Mouse (Mus musculus) liver, embryonic 14.5 days (tissue): ENCODE results near the gene Cactin. TPM values are rescaled to one million over a fixed set of nuclear protein-coding genes. Genes with fewer than 3 reads are reported as not detected.
A peak's percentile ranks its signal among the peaks of the same experiment; 100 is the strongest.

Source experiments
- ATAC-seq: fragments of 200-750 bp; cut with Nextera tagmentation; 2 replicates; pipeline ENCODE4 v1.8.0; 2017; ENCODE audit warnings: moderate number of reproducible peaks, mild to moderate bottlenecking, moderate library complexity; ENCODE audit not compliant: insufficient read depth
- DNase-seq, 3 experiments: peaks; one replicate each; pipeline ENCODE4 v3.0.0-alpha.2; 2012 to 2013; ENCODE audit warnings: low read depth in 3 of 3, low spot score in 3 of 3
- H3K27ac ChIP-seq: fragments of 300-500 bp; sonication (generic); 2 replicates; pipeline ENCODE4 v1.5.1; 2014; ENCODE audit warnings: moderate library complexity, mild to moderate bottlenecking, control low read depth, inconsistent platforms
- H3K27me3 ChIP-seq: fragments of 300-500 bp; sonication (generic); 2 replicates; pipeline ENCODE4 v1.6.1; 2014; ENCODE audit warnings: mild to moderate bottlenecking, low read length, moderate library complexity; ENCODE audit not compliant: control insufficient read depth, insufficient read depth
- H3K36me3 ChIP-seq: fragments of 300-500 bp; sonication (generic); replicated peaks from 2 replicates; pipeline ENCODE4 v1.6.1; 2014; ENCODE audit warnings: low read depth; ENCODE audit not compliant: control insufficient read depth, insufficient read depth
- H3K4me1 ChIP-seq, 2 experiments: fragments of 200-500 bp in 1 of 2; fragments of 300-500 bp in 1 of 2; sonication (generic) in 1 of 2; replicated peaks; 2 replicates each; pipeline ENCODE4 v1.6.1; 2012 to 2014; ENCODE audit warnings: antibody characterized with exemption in 1 of 2, inconsistent platforms in 1 of 2, low read length in 1 of 2; ENCODE audit not compliant: control insufficient read depth in 2 of 2, insufficient read depth in 2 of 2
- H3K4me2 ChIP-seq: fragments of 300-500 bp; sonication (generic); 2 replicates; pipeline ENCODE4 v1.6.1; 2014; ENCODE audit warnings: low read depth, mild to moderate bottlenecking, control low read depth, moderate library complexity
- H3K4me3 ChIP-seq, 2 experiments: fragments of 200-500 bp in 1 of 2; fragments of 300-500 bp in 1 of 2; sonication (generic) in 1 of 2; 2 replicates each; pipeline ENCODE4 v1.5.1; 2012 to 2014; ENCODE audit warnings: low read depth in 2 of 2, low read length in 2 of 2, mild to moderate bottlenecking in 2 of 2, control low read depth in 1 of 2, inconsistent platforms in 1 of 2, moderate library complexity in 1 of 2; ENCODE audit not compliant: insufficient read depth in 1 of 2
- H3K9ac ChIP-seq: fragments of 300-500 bp; sonication (generic); replicated peaks from 2 replicates; pipeline ENCODE4 v1.6.1; 2014; ENCODE audit warnings: mild to moderate bottlenecking, control low read depth, moderate library complexity
- H3K9me3 ChIP-seq: fragments of 300-500 bp; sonication (generic); 2 replicates; pipeline ENCODE4 v1.6.1; 2016; ENCODE audit warnings: low read length, mixed read lengths; ENCODE audit not compliant: control insufficient read depth
- CTCF ChIP-seq: IDR thresholded peaks from 2 replicates; pipeline ENCODE4 v1.5.1; 2016; ENCODE audit warnings: antibody characterized with exemption, low read depth, control low read depth
- EP300 ChIP-seq: IDR thresholded peaks from 2 replicates; pipeline ENCODE4 v1.6.1; 2016; ENCODE audit warnings: antibody characterized with exemption, low read depth
- WGBS: fragments of 180-500 bp; shearing (Covaris S2); extraction: QIAGEN DNeasy Blood & Tissue Kit; methylation state at CpG from one replicate; pipeline ENCODE4 v1.1.7; 2014; ENCODE audit not compliant: insufficient replicate concordance; 5-methylcytosine and 5-hydroxymethylcytosine counted together
- polyA plus RNA-seq, 2 experiments: library from polyadenylated mRNA; depleted of rRNA in 1 of 2; stranded (reverse) in 1 of 2; unstranded in 1 of 2; fragments of >200 nt; fragmentation: Nextera tagmentation in 1 of 2; extraction: Ambion mirVana in 1 of 2; gene quantifications; 2 replicates each; pipeline versions ENCODE4 v1.2.1 to v1.2.3; 2012 to 2014

Gene Cactin
- polyA plus RNA-seq, 2 experiments: 12.1 to 24.3 TPM

GRCm38 (mm10) chr10:81297845-81298244 is 23.1 kb upstream of the Cactin start:
- H3K9ac ChIP-seq: no peak overlapping the region

GRCm38 (mm10) chr10:81298369-81299100 is 22.4 kb upstream of the Cactin start:
- Histone ChIP-seq H3K4me1 (peaks cover 25 to 58% of the 10 kb centered on the region in 2 experiments), H3K4me3 (no peak overlapping the region), H3K9ac (no peak overlapping the region), H3K9me3 (no peaks in the 10 kb centered on the region), H3K27me3 (no peaks in the 10 kb centered on the region), H3K27ac (no peak overlapping the region; the same call in none of the 2 replicates), H3K36me3 (no peaks in the 10 kb centered on the region), H3K4me2 (no peak overlapping the region)
- no peak for ATAC-seq
- WGBS: 63% methylated on average over 17 of the region's 17 CpGs
- no peak for TF ChIP-seq EP300
- TF ChIP-seq CTCF: no peak
- DNase-seq: no peak

More at GRCm38 (mm10) chr10:81297845-81298244, 23.1 kb upstream of the Cactin start:
- no peak overlapping the region for H3K27ac ChIP-seq
- H3K27me3 ChIP-seq: no peaks in the 10 kb centered on the region
- DNase-seq (no peak), ATAC-seq (no peak)
- H3K36me3 ChIP-seq: no peaks in the 10 kb centered on the region
- no peak overlapping the region; the same call in 1 of the 2 replicates for H3K4me2 ChIP-seq
- TF ChIP-seq EP300 (no peak), CTCF (no peak)
- 24% methylated on average over 10 of the region's 10 CpGs for WGBS
- H3K9me3 ChIP-seq: no peaks in the 10 kb centered on the region
- H3K4me3 ChIP-seq: no peak overlapping the region
- peaks cover 18 to 51% of the 10 kb centered on the region in 2 experiments for H3K4me1 ChIP-seq

GRCm38 (mm10) chr10:81299585-81300351 is 21.1 kb upstream of the Cactin start:
- TF ChIP-seq CTCF (peak; percentile 11; the same call in 1 of the 2 replicates), EP300 (no peak)
- H3K27me3 ChIP-seq: no peaks in the 10 kb centered on the region
- ATAC-seq (0 out of 2 replicates have a peak, but pooled peaks have one; percentile 2), DNase-seq (no peak)
- peaks cover 19 to 54% of the 10 kb centered on the region in 2 experiments for H3K4me1 ChIP-seq
- no peak overlapping the region; the same call in 1 of the 2 replicates for H3K4me2 ChIP-seq
- no peak overlapping the region for H3K9ac ChIP-seq
- no peak overlapping the region for H3K4me3 ChIP-seq
- peak overlapping the region; percentile 4 for H3K27ac ChIP-seq
- no peaks in the 10 kb centered on the region for H3K9me3 ChIP-seq
- 61% methylated on average over 14 of the region's 14 CpGs for WGBS
- no peaks in the 10 kb centered on the region for H3K36me3 ChIP-seq

- H3K27ac ChIP-seq: peak overlapping the region; percentile 4
- WGBS: 76% methylated on average over 9 of the region's 9 CpGs
- DNase-seq: no peak
- no peak overlapping the region for H3K4me3 ChIP-seq
- H3K36me3 ChIP-seq: no peaks in the 10 kb centered on the region
- H3K9me3 ChIP-seq: no peaks in the 10 kb centered on the region
- TF ChIP-seq CTCF (no peak), EP300 (no peak)
- H3K9ac ChIP-seq: no peak overlapping the region; the same call in 1 of the 2 replicates
- H3K27me3 ChIP-seq: no peaks in the 10 kb centered on the region
- peaks cover 19 to 50% of the 10 kb centered on the region in 2 experiments for H3K4me1 ChIP-seq
- ATAC-seq: peak; percentile 22; the same call in 1 of the 2 replicates
- peak overlapping the region; percentile 28; the same call in 1 of the 2 replicates for H3K4me2 ChIP-seq
Measured at GRCm38 (mm10) chr10:81300352-81300907, 20.5 kb upstream of the Cactin start.

- 74% methylated on average over 9 of the region's 9 CpGs for WGBS
- DNase-seq (no peak), ATAC-seq (no peak)
- Histone ChIP-seq H3K4me2 (no peak overlapping the region), H3K4me3 (no peak overlapping the region), H3K9ac (no peak overlapping the region), H3K36me3 (no peaks in the 10 kb centered on the region), H3K9me3 (no peaks in the 10 kb centered on the region), H3K4me1 (peaks cover 19 to 49% of the 10 kb centered on the region in 2 experiments), H3K27ac (no peak overlapping the region), H3K27me3 (no peaks in the 10 kb centered on the region)
- no peak for TF ChIP-seq EP300
- TF ChIP-seq CTCF: no peak
Measured at GRCm38 (mm10) chr10:81301321-81301720, 19.6 kb upstream of the Cactin start.
